Mouse (Mus musculus) megakaryocyte, embryonic 14.5 days (primary cell): Measurements from ENCODE around the gene Tob1.

ENCODE experiments used
- FLI1 ChIP-seq: IDR thresholded peaks from 2 replicates; pipeline ENCODE4 v1.6.1; 2012; ENCODE audit warnings: low read length, inconsistent platforms, mixed read lengths
- GATA1 ChIP-seq: IDR thresholded peaks from 3 replicates; pipeline ENCODE4 v1.6.1; 2012; ENCODE audit warnings: mixed read lengths, low read length, inconsistent platforms, borderline replicate concordance

DNA sequence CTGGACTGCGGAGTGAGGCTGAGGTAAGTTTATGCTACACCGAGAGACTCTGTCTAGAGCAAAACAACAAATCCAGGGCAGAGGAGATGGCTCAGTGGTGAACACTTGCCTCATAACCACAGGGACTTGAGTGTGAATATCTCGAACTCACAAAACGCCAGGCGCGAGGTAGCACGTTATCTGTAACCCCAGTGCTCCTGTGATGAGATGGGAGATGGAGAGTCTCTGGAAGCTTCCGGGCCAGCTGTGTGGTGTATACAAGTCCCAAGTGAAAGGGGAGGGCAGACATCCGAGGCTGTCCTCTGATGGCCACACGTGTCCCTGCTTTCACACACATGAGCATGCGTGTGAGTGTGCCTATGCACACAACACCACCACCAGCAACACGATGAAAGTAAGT, 23.1 kb downstream of the Tob1 start:
- TF ChIP-seq GATA1 (no peak), FLI1 (no peak)
